Comparison of ENCODE assay signal across 7 mouse cellular contexts in the genomic region with DNA sequence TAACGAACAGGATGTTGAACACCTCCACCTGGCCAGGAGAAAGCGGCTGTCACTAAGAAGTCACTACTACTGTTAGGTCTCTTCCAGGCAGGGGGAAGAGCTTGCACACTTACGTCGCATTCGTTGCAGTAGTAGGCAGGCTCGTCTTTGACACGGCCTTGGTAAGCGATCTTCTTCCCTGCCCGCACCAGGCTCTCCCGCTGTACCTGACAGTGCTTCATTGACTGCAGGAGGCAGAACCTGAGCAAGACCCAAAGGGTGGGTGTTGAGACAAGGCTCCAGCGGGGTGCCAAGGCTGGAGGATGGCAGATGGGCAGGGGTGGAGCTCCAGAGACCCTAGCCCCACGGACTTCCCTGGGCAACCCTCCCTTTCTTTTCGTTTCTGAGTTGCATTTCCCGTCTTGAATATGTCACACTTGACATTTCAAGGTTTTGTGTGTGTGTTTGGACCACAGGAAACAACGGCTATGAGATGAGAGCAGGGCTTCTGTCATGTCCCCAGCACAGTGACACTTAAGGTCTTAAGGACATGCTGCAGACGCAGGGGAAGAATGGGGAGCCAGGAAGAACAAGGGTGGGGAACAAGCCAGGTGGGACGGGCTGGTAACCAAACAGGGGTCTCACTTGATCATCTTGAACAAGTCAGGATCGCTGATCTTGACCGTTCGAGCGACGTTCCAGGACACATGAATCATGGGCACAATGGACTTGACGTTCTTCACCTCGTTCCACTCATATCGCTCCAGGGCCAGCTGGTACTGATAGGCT. TPM values are rescaled to one million over a fixed set of nuclear protein-coding genes. Genes with fewer than 3 reads are reported as not detected.
DNase-seq lines count a peak whose midpoint lies in the region; ATAC-seq and TF ChIP-seq lines count a peak whose summit lies in the region.

No protein-coding gene starts in this region.

- H3K36me3 ChIP-seq in hindbrain, embryonic 12.5 days = peaks cover 61% of the 10 kb centered on the region
- H3K36me3 ChIP-seq in hindbrain, embryonic 16.5 days (ENCODE audit: control insufficient read depth, insufficient read depth, low read length) = peaks cover 46% of the 10 kb centered on the region
- H3K36me3 ChIP-seq in stomach, embryonic 16.5 days (ENCODE audit: control insufficient read depth, insufficient read depth, low read length) = peaks cover 27% of the 10 kb centered on the region
- H3K36me3 ChIP-seq in stomach, postnatal 0 days (ENCODE audit: control insufficient read depth, insufficient read depth, low read length) = peaks cover 32% of the 10 kb centered on the region
- peaks cover 63% of the 10 kb centered on the region for H3K36me3 ChIP-seq in forebrain, embryonic 12.5 days (replicated peaks)
- peaks cover 10% of the 10 kb centered on the region for H3K36me3 ChIP-seq in splenic B cell, adult 2 months (ENCODE audit: control insufficient read depth, insufficient read depth, low read length, poor library complexity, severe bottlenecking)

- no peaks in the 10 kb centered on the region for H3K9me3 ChIP-seq in hindbrain, embryonic 12.5 days (replicated peaks)
- H3K9me3 ChIP-seq in hindbrain, embryonic 16.5 days (ENCODE audit: control insufficient read depth, low read length) = no peaks in the 10 kb centered on the region
- H3K9me3 ChIP-seq in stomach, embryonic 16.5 days (replicated peaks; ENCODE audit: control insufficient read depth, low read length) = no peaks in the 10 kb centered on the region
- H3K9me3 ChIP-seq in stomach, postnatal 0 days (ENCODE audit: control insufficient read depth, low read length) = no peaks in the 10 kb centered on the region
- H3K9me3 ChIP-seq in forebrain, embryonic 12.5 days = no peaks in the 10 kb centered on the region

- peaks cover 26% of the 10 kb centered on the region for H3K27me3 ChIP-seq in hindbrain, embryonic 12.5 days
- H3K27me3 ChIP-seq in hindbrain, embryonic 16.5 days (replicated peaks; ENCODE audit: control insufficient read depth, insufficient read depth, low read length) = no peaks in the 10 kb centered on the region
- H3K27me3 ChIP-seq in stomach, embryonic 16.5 days (ENCODE audit: control insufficient read depth, insufficient read depth, low read length) = no peaks in the 10 kb centered on the region
- no peaks in the 10 kb centered on the region for H3K27me3 ChIP-seq in stomach, postnatal 0 days (ENCODE audit: control insufficient read depth, insufficient read depth, low read length)
- H3K27me3 ChIP-seq in forebrain, embryonic 12.5 days = peaks cover 43% of the 10 kb centered on the region
- no peaks in the 10 kb centered on the region for H3K27me3 ChIP-seq in splenic B cell, adult 2 months (ENCODE audit: control insufficient read depth, insufficient read depth, low read length, poor library complexity, severe bottlenecking)

- H3K4me3 ChIP-seq in hindbrain, embryonic 12.5 days = no peak overlapping the region
- no peak overlapping the region for H3K4me3 ChIP-seq in hindbrain, embryonic 16.5 days (ENCODE audit: low read length)
- no peak overlapping the region for H3K4me3 ChIP-seq in stomach, embryonic 16.5 days (replicated peaks; ENCODE audit: low read length)
- no peak overlapping the region for H3K4me3 ChIP-seq in stomach, postnatal 0 days (ENCODE audit: low read depth, low read length)
- H3K4me3 ChIP-seq in forebrain, embryonic 12.5 days (replicated peaks) = no peak overlapping the region; the same call in 1 of the 2 replicates

- TF ChIP-seq CTCF in stomach, postnatal 0 days (IDR thresholded peaks at IDR 0.05; ENCODE audit: low read depth) = no peak

- H3K9ac ChIP-seq in hindbrain, embryonic 12.5 days = peak overlapping the region; percentile 38; the same call in 1 of the 2 replicates
- H3K9ac ChIP-seq in hindbrain, embryonic 16.5 days (ENCODE audit: low read depth, low read length) = no peak overlapping the region
- peak overlapping the region; percentile 36; the same call in 1 of the 2 replicates for H3K9ac ChIP-seq in stomach, embryonic 16.5 days (ENCODE audit: low read length)
- H3K9ac ChIP-seq in stomach, postnatal 0 days (ENCODE audit: low read length) = no peak overlapping the region
- 0 out of 2 replicates have a peak overlapping the region, but pooled peaks have one; percentile 21 for H3K9ac ChIP-seq in forebrain, embryonic 12.5 days

- ATAC-seq in hindbrain, embryonic 12.5 days (ENCODE audit: low FRiP score) = no peak
- no peak for ATAC-seq in hindbrain, embryonic 16.5 days
- ATAC-seq in stomach, embryonic 16.5 days (ENCODE audit: insufficient read depth, low FRiP score) = no peak
- ATAC-seq in stomach, postnatal 0 days (ENCODE audit: low FRiP score, low TSS enrichment) = no peak
- no peak for ATAC-seq in forebrain, embryonic 12.5 days (ENCODE audit: low FRiP score)

- H3K27ac ChIP-seq in hindbrain, embryonic 12.5 days = no peak overlapping the region
- no peak overlapping the region for H3K27ac ChIP-seq in hindbrain, embryonic 16.5 days (ENCODE audit: low read depth, low read length)
- H3K27ac ChIP-seq in stomach, embryonic 16.5 days (ENCODE audit: low read length) = no peak overlapping the region
- no peak overlapping the region for H3K27ac ChIP-seq in stomach, postnatal 0 days (replicated peaks)
- no peak overlapping the region for H3K27ac ChIP-seq in forebrain, embryonic 12.5 days

- H3K4me1 ChIP-seq in hindbrain, embryonic 12.5 days = peaks cover 33% of the 10 kb centered on the region
- peaks cover 9% of the 10 kb centered on the region for H3K4me1 ChIP-seq in hindbrain, embryonic 16.5 days (ENCODE audit: control insufficient read depth, insufficient read depth, low read depth, low read length)
- H3K4me1 ChIP-seq in stomach, embryonic 16.5 days (ENCODE audit: control insufficient read depth, insufficient read depth, low read length) = peaks cover 28% of the 10 kb centered on the region
- peaks cover 5% of the 10 kb centered on the region; the same call in 1 of the 2 replicates for H3K4me1 ChIP-seq in stomach, postnatal 0 days (replicated peaks; ENCODE audit: control insufficient read depth, insufficient read depth)
- H3K4me1 ChIP-seq in forebrain, embryonic 12.5 days = peaks cover 46% of the 10 kb centered on the region

- TF ChIP-seq EP300 in stomach, postnatal 0 days (optimal IDR thresholded peaks at IDR 0.05) = no peak

- no peak for DNase-seq in stomach, postnatal 0 days (ENCODE audit: low spot score)
- DNase-seq in splenic B cell, adult 2 months (ENCODE audit: low read depth, low spot score) = peak; percentile 21
- no peak for DNase-seq in adipocyte (ENCODE audit: low spot score)

- 0 out of 2 replicates have a peak overlapping the region, but pooled peaks have one; percentile 15 for H3K4me2 ChIP-seq in hindbrain, embryonic 12.5 days (replicated peaks)
- H3K4me2 ChIP-seq in hindbrain, embryonic 16.5 days (ENCODE audit: low read length) = no peak overlapping the region
- no peak overlapping the region for H3K4me2 ChIP-seq in stomach, embryonic 16.5 days (ENCODE audit: low read depth, low read length)
- no peak overlapping the region for H3K4me2 ChIP-seq in stomach, postnatal 0 days (replicated peaks; ENCODE audit: low read depth)
- H3K4me2 ChIP-seq in forebrain, embryonic 12.5 days = 0 out of 2 replicates have a peak overlapping the region, but pooled peaks have one; percentile 24

- 73% methylated on average over 25 of the region's 25 CpGs for WGBS in hindbrain, embryonic 12.5 days
- WGBS in hindbrain, embryonic 16.5 days = 74% methylated on average over 25 of the region's 25 CpGs
- 76% methylated on average over 25 of the region's 25 CpGs for WGBS in stomach, embryonic 16.5 days
- 83% methylated on average over 25 of the region's 25 CpGs for WGBS in stomach, postnatal 0 days
- 76% methylated on average over 25 of the region's 25 CpGs for WGBS in forebrain, embryonic 12.5 days

RNA-seq across cellular contexts. Expression of gene Tmem88, which starts 2.2 kb away (rescaled TPM):
- 13.2 and 14.8 TPM in 2 replicates for polyA plus RNA-seq in hindbrain, embryonic 12.5 days (2016; fragmentation: Nextera tagmentation; extraction: Ambion mirVana)
- polyA plus RNA-seq in hindbrain, embryonic 16.5 days (2015; fragmentation: Nextera tagmentation; extraction: Ambion mirVana) = 8.9 and 9.2 TPM in 2 replicates
- polyA plus RNA-seq in stomach, embryonic 16.5 days (2015; fragmentation: Nextera tagmentation; extraction: Ambion mirVana) = 26.4 and 28.7 TPM in 2 replicates
- polyA plus RNA-seq in stomach, postnatal 0 days (2015; fragmentation: Nextera tagmentation; extraction: Ambion mirVana) = 14.9 and 17.8 TPM in 2 replicates
- 9.1 and 11.2 TPM in 2 replicates for polyA plus RNA-seq in forebrain, embryonic 12.5 days (2016; fragmentation: Nextera tagmentation; extraction: Ambion mirVana)

RNA-seq across cellular contexts. Expression of gene Cyb5d1, which starts 4.8 kb away (rescaled TPM):
- 48.0 and 50.5 TPM in 2 replicates for polyA plus RNA-seq in hindbrain, embryonic 12.5 days (2016; fragmentation: Nextera tagmentation; extraction: Ambion mirVana)
- polyA plus RNA-seq in hindbrain, embryonic 16.5 days (2015; fragmentation: Nextera tagmentation; extraction: Ambion mirVana) = 28.7 and 33.0 TPM in 2 replicates
- 29.4 TPM in 2 replicates for polyA plus RNA-seq in stomach, embryonic 16.5 days (2015; fragmentation: Nextera tagmentation; extraction: Ambion mirVana)
- 9.1 and 9.5 TPM in 2 replicates for polyA plus RNA-seq in stomach, postnatal 0 days (2015; fragmentation: Nextera tagmentation; extraction: Ambion mirVana)
- 55.0 and 60.9 TPM in 2 replicates for polyA plus RNA-seq in forebrain, embryonic 12.5 days (2016; fragmentation: Nextera tagmentation; extraction: Ambion mirVana)

RNA-seq across cellular contexts. Expression of gene Naa38, which starts 5.0 kb away (rescaled TPM):
- 94.0 and 103 TPM in 2 replicates for polyA plus RNA-seq in hindbrain, embryonic 12.5 days (2016; fragmentation: Nextera tagmentation; extraction: Ambion mirVana)
- 102 and 130 TPM in 2 replicates for polyA plus RNA-seq in hindbrain, embryonic 16.5 days (2015; fragmentation: Nextera tagmentation; extraction: Ambion mirVana)
- 144 and 148 TPM in 2 replicates for polyA plus RNA-seq in stomach, embryonic 16.5 days (2015; fragmentation: Nextera tagmentation; extraction: Ambion mirVana)
- 153 and 170 TPM in 2 replicates for polyA plus RNA-seq in stomach, postnatal 0 days (2015; fragmentation: Nextera tagmentation; extraction: Ambion mirVana)
- polyA plus RNA-seq in forebrain, embryonic 12.5 days (2016; fragmentation: Nextera tagmentation; extraction: Ambion mirVana) = 91.7 and 103 TPM in 2 replicates

RNA-seq across cellular contexts. Expression of gene Kdm6b, which starts 13.2 kb away (rescaled TPM):
- polyA plus RNA-seq in hindbrain, embryonic 12.5 days (2016; fragmentation: Nextera tagmentation; extraction: Ambion mirVana) = 51.4 and 51.6 TPM in 2 replicates
- 22.9 and 29.0 TPM in 2 replicates for polyA plus RNA-seq in hindbrain, embryonic 16.5 days (2015; fragmentation: Nextera tagmentation; extraction: Ambion mirVana)
- 21.2 and 21.4 TPM in 2 replicates for polyA plus RNA-seq in stomach, embryonic 16.5 days (2015; fragmentation: Nextera tagmentation; extraction: Ambion mirVana)
- polyA plus RNA-seq in stomach, postnatal 0 days (2015; fragmentation: Nextera tagmentation; extraction: Ambion mirVana) = 12.9 and 13.1 TPM in 2 replicates
- 50.8 and 53.3 TPM in 2 replicates for polyA plus RNA-seq in forebrain, embryonic 12.5 days (2016; fragmentation: Nextera tagmentation; extraction: Ambion mirVana)

RNA-seq across cellular contexts. Expression of gene Chd3, which starts 31.1 kb away (rescaled TPM):
- 93.4 and 97.6 TPM in 2 replicates for polyA plus RNA-seq in hindbrain, embryonic 12.5 days (2016; fragmentation: Nextera tagmentation; extraction: Ambion mirVana)
- 68.0 and 73.2 TPM in 2 replicates for polyA plus RNA-seq in hindbrain, embryonic 16.5 days (2015; fragmentation: Nextera tagmentation; extraction: Ambion mirVana)
- 48.5 and 55.4 TPM in 2 replicates for polyA plus RNA-seq in stomach, embryonic 16.5 days (2015; fragmentation: Nextera tagmentation; extraction: Ambion mirVana)
- 18.4 and 18.9 TPM in 2 replicates for polyA plus RNA-seq in stomach, postnatal 0 days (2015; fragmentation: Nextera tagmentation; extraction: Ambion mirVana)
- polyA plus RNA-seq in forebrain, embryonic 12.5 days (2016; fragmentation: Nextera tagmentation; extraction: Ambion mirVana) = 94.3 and 98.3 TPM in 2 replicates

Comparison
In these comparisons a context has a peak if more than half of its experiments do, and no peak if none do; other contexts are left out.
1. H3K4me2 ChIP-seq: peak in hindbrain, embryonic 12.5 days (single experiment) and forebrain, embryonic 12.5 days (single experiment); none in hindbrain, embryonic 16.5 days (single experiment), stomach, embryonic 16.5 days (single experiment) and stomach, postnatal 0 days (single experiment).
2. H3K9ac ChIP-seq: peak in hindbrain, embryonic 12.5 days (single experiment), stomach, embryonic 16.5 days (single experiment) and forebrain, embryonic 12.5 days (single experiment); none in hindbrain, embryonic 16.5 days (single experiment) and stomach, postnatal 0 days (single experiment).